Mouse (Mus musculus): ENCODE results near the gene Gm4131. TPM values are rescaled to one million over a fixed set of nuclear protein-coding genes. Genes with fewer than 3 reads are reported as not detected.

Gene Gm4131
- polyA plus RNA-seq, 1 experiment = 1.6 TPM

- Histone ChIP-seq H3K36me3 (ENCODE audit: control insufficient read depth, insufficient read depth, low read length) (no peaks in the 10 kb centered on the region), H3K27ac (ENCODE audit: insufficient read depth, low read depth, low read length) (no peak overlapping the region), H3K4me1 (ENCODE audit: control insufficient read depth, insufficient read depth, low read length) (no peaks in the 10 kb centered on the region), H3K27me3 (replicated peaks; ENCODE audit: control insufficient read depth, insufficient read depth, low read length) (no peaks in the 10 kb centered on the region), H3K4me3 (ENCODE audit: insufficient read depth, low read depth, low read length) (no peak overlapping the region)
- 22% methylated on average over 1 of the region's 1 CpGs for WGBS
- no peak for TF ChIP-seq CTCF (conservative IDR thresholded peaks at IDR 0.05; ENCODE audit: insufficient read depth, insufficient read length, low read depth, low read length)
- no peak for TF ChIP-seq POLR2A (IDR thresholded peaks at IDR 0.05; ENCODE audit: low read depth, low read length)
- DNase-seq = no peak
Measured at GRCm38 (mm10) chr14:62416742-62417134, 150.0 kb downstream of the Gm4131 start.

GRCm38 (mm10) chr14:62416007-62416741 lies 150.5 kb downstream of the Gm4131 start:
- TF ChIP-seq CTCF (conservative IDR thresholded peaks at IDR 0.05; ENCODE audit: insufficient read depth, insufficient read length, low read depth, low read length) = no peak
- 72% methylated on average over 7 of the region's 7 CpGs for WGBS

More at GRCm38 (mm10) chr14:62416007-62416741, 150.5 kb downstream of the Gm4131 start:
- no peaks in the 10 kb centered on the region for H3K36me3 ChIP-seq (ENCODE audit: control insufficient read depth, insufficient read depth, low read length)
- H3K4me3 ChIP-seq (ENCODE audit: insufficient read depth, low read depth, low read length) = no peak overlapping the region
- no peak for DNase-seq
- no peaks in the 10 kb centered on the region for H3K27me3 ChIP-seq (replicated peaks; ENCODE audit: control insufficient read depth, insufficient read depth, low read length)
- no peaks in the 10 kb centered on the region for H3K4me1 ChIP-seq (ENCODE audit: control insufficient read depth, insufficient read depth, low read length)
- H3K27ac ChIP-seq (ENCODE audit: insufficient read depth, low read depth, low read length) = no peak overlapping the region

Other genes with a start within 250 kb of the Gm4131 start
- 0.03 and 0.05 TPM in 2 replicates for gene Gucy1b2, start 110.6 kb downstream of the Gm4131 start, polyA plus RNA-seq (2012; rRNA removed)
- gene Fam124a, start 11.2 kb downstream of the Gm4131 start, polyA plus RNA-seq (2012; rRNA removed) = 4.3 and 4.5 TPM in 2 replicates
- gene Serpine3, start 96.7 kb upstream of the Gm4131 start, polyA plus RNA-seq (2012; rRNA removed) = not detected in 2 replicates
- 3.3 and 4.6 TPM in 2 replicates for gene Ints6, start 194.2 kb upstream of the Gm4131 start, polyA plus RNA-seq (2012; rRNA removed)

All from kidney, adult 2 months (tissue).